Mouse (Mus musculus) embryonic fibroblast, embryonic 13.5 days (primary cell): ENCODE results near the gene Parg.

Source experiments
- CTCF ChIP-seq: IDR thresholded peaks from 2 replicates; pipeline ENCODE4 v1.5.1; 2011; ENCODE audit warnings: mild to moderate bottlenecking, control low read depth, low read length, moderate library complexity, borderline replicate concordance; ENCODE audit not compliant: insufficient read depth
- POLR2A ChIP-seq: IDR thresholded peaks from 2 replicates; pipeline ENCODE4 v1.6.1; 2011; ENCODE audit warnings: low read depth, mild to moderate bottlenecking, control low read depth, low read length, moderate library complexity

GRCm38 (mm10) chr14:32201354-32201753, 395 bp upstream of the Parg start:
- no peak for TF ChIP-seq CTCF
- no peak for TF ChIP-seq POLR2A
